Mouse (Mus musculus) hindbrain, embryonic 11.5 days (tissue): ENCODE results near the gene Dnajc17. TPM values are rescaled to one million over a fixed set of nuclear protein-coding genes. Genes with fewer than 3 reads are reported as not detected.

Source experiments
- ATAC-seq: fragments of 200-750 bp; cut with Nextera tagmentation; 2 replicates; pipeline ENCODE4 v1.8.0; 2017; ENCODE audit warnings: mild to moderate bottlenecking, moderate TSS enrichment, moderate library complexity; ENCODE audit not compliant: low FRiP score
- DNase-seq: peaks from one replicate; pipeline ENCODE4 v3.0.0-alpha.2; 2015; ENCODE audit warnings: low spot score
- H3K27ac ChIP-seq: fragments of 300-500 bp; sonication (generic); 2 replicates; pipeline ENCODE4 v1.5.1; 2014; ENCODE audit warnings: mild to moderate bottlenecking, low read depth, low read length
- H3K27me3 ChIP-seq: fragments of 300-500 bp; sonication (generic); 2 replicates; pipeline ENCODE4 v1.6.1; 2014; ENCODE audit warnings: mild to moderate bottlenecking, low read length, moderate library complexity, mixed read lengths; ENCODE audit not compliant: control insufficient read depth, insufficient read depth
- H3K36me3 ChIP-seq: fragments of 300-500 bp; sonication (generic); 2 replicates; pipeline ENCODE4 v1.6.1; 2014; ENCODE audit warnings: mild to moderate bottlenecking, low read length, moderate library complexity, mixed read lengths; ENCODE audit not compliant: control insufficient read depth, insufficient read depth
- H3K4me1 ChIP-seq: fragments of 300-500 bp; sonication (generic); replicated peaks from 2 replicates; pipeline ENCODE4 v1.6.1; 2014; ENCODE audit warnings: low read length, mixed read lengths; ENCODE audit not compliant: control insufficient read depth, insufficient read depth
- H3K4me2 ChIP-seq: fragments of 300-500 bp; sonication (generic); replicated peaks from 2 replicates; pipeline ENCODE4 v1.6.1; 2014; ENCODE audit warnings: mild to moderate bottlenecking, low read depth, low read length
- H3K4me3 ChIP-seq: fragments of 300-500 bp; sonication (generic); 2 replicates; pipeline ENCODE4 v1.5.1; 2014; ENCODE audit warnings: low read depth, low read length
- H3K9ac ChIP-seq: fragments of 300-500 bp; sonication (generic); 2 replicates; pipeline ENCODE4 v1.6.1; 2014; ENCODE audit warnings: low read depth, low read length
- H3K9me3 ChIP-seq: fragments of 300-500 bp; sonication (generic); 2 replicates; pipeline ENCODE4 v1.6.1; 2016; ENCODE audit warnings: low read length; ENCODE audit not compliant: control insufficient read depth
- WGBS: fragments of 180-500 bp; shearing (Covaris S2); extraction: QIAGEN DNeasy Blood & Tissue Kit; methylation state at CpG from one replicate; pipeline ENCODE4 v1.1.7; 2014; 5-methylcytosine and 5-hydroxymethylcytosine counted together
- polyA plus RNA-seq: library from polyadenylated mRNA; unstranded; fragments of >200 nt; fragmentation: Nextera tagmentation; extraction: Ambion mirVana; gene quantifications from 2 replicates; pipeline ENCODE4 v1.2.1, GENCODE M21; 2014

Dnajc17 gene
- polyA plus RNA-seq, 1 experiment from 2014 or later: 22.2 TPM

DNA sequence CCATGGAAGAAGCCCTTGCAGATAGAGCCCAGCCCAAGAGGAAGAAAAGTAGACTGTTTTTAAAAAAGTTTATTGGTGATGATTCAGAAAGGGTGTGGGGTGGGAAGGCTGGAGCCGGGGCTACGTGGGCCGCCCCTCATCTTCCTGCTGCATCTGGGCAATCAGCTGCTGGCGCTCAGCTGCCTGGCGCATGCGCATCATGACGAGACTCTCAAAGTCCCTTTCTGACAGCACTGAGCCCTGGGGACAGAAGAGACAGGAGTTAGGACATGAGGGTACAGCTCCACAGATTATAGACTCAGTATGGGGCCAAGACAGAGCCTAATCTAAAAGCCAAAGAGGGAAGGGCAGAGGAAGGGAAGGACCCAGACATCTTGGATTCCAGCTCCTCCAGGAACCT lies 36.1 kb downstream of the Dnajc17 start:
- Histone ChIP-seq H3K9ac (peak overlapping the region; percentile 23; the same call in 1 of the 2 replicates), H3K9me3 (no peaks in the 10 kb centered on the region), H3K27me3 (peaks cover 8% of the 10 kb centered on the region), H3K4me2 (no peak overlapping the region), H3K27ac (no peak overlapping the region), H3K36me3 (no peaks in the 10 kb centered on the region), H3K4me3 (no peak overlapping the region), H3K4me1 (peaks cover 10% of the 10 kb centered on the region)
- no peak for DNase-seq
- ATAC-seq: no peak
- 91% methylated on average over 7 of the region's 7 CpGs for WGBS

DNA sequence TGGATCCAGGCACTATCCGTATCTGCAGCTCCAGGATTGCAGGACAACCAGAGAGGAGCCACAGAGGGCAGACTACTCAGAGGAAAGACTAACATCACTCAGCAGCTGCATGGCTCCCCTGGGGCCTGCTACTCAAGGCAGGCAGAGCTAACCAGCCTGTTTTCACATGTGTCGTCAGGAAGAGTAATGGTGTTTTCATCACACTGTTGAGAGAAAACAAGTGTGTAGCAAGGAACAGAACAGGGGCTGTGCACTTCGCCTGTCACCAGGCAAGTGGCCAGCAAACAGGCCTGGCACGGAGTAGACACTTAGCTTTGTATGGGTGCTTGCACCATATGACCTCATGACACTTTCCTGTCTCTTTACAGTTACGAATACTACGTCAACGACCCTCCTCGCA lies 37.0 kb downstream of the Dnajc17 start:
- peaks cover 13% of the 10 kb centered on the region for H3K4me1 ChIP-seq
- no peak overlapping the region for H3K9ac ChIP-seq
- H3K4me2 ChIP-seq: no peak overlapping the region
- H3K4me3 ChIP-seq: no peak overlapping the region
- 64% methylated on average over 8 of the region's 8 CpGs for WGBS
- H3K27me3 ChIP-seq: peaks cover 16% of the 10 kb centered on the region
- H3K27ac ChIP-seq: no peak overlapping the region
- H3K9me3 ChIP-seq: no peaks in the 10 kb centered on the region
- ATAC-seq (no peak), DNase-seq (peak; percentile 33)
- no peaks in the 10 kb centered on the region for H3K36me3 ChIP-seq

DNA sequence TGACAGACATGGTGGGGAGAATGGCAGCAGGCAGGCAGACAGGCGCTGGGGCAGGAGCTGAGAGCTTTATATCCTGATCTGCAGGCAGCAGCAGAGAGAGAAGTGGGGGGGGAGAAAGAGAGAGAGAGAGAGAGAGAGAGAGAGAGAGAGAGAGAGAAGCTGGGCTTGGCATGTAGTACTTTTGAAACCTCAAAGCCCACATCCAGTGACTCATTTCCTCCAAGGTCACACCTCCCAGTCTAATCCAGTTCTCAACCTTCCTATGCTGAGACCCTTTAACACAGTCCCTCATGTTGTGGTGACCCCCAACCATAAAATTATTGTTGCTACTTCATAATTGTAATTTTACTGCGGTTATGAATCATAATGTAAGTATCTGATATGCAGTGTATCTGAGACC lies 38.3 kb downstream of the Dnajc17 start:
- no peaks in the 10 kb centered on the region for H3K9me3 ChIP-seq
- H3K36me3 ChIP-seq: no peaks in the 10 kb centered on the region
- 81% methylated on average over 2 of the region's 2 CpGs for WGBS
- no peak overlapping the region for H3K27ac ChIP-seq
- H3K4me3 ChIP-seq: no peak overlapping the region
- ATAC-seq: no peak
- H3K27me3 ChIP-seq: peaks cover 17% of the 10 kb centered on the region
- no peak overlapping the region for H3K9ac ChIP-seq
- peaks cover 13% of the 10 kb centered on the region for H3K4me1 ChIP-seq
- H3K4me2 ChIP-seq: no peak overlapping the region
- DNase-seq: no peak

DNA sequence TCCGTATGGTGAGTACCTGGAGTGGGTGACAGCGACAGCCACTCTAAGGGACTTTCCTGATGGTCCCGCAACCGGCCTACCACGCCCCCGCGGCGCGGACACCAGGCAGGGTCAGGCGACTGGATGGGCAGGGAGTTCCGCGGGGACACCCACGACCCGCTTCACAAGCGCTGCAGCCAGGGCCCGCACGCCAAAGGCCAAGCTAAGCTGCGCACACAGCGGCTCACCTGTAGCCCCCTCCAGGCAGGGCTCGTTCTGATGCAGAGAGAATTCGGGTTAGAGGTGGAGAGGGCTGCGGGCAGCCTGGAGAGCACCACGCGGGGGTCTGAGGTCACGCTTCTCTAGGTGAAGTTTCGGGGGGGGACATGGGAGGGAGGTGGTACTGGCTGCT lies 40.7 kb downstream of the Dnajc17 start:
- peaks cover 19% of the 10 kb centered on the region for H3K27me3 ChIP-seq
- no peaks in the 10 kb centered on the region for H3K9me3 ChIP-seq
- H3K4me1 ChIP-seq: peaks cover 8% of the 10 kb centered on the region
- peak overlapping the region; percentile 53; the same call in 1 of the 2 replicates for H3K9ac ChIP-seq
- peak overlapping the region; percentile 86 for H3K4me2 ChIP-seq
- H3K36me3 ChIP-seq: no peaks in the 10 kb centered on the region
- no peak for DNase-seq
- peak overlapping the region; percentile 46 for H3K4me3 ChIP-seq
- peak; percentile 28 for ATAC-seq
- no peak overlapping the region for H3K27ac ChIP-seq
- WGBS: 2% methylated on average over 24 of the region's 26 CpGs

DNA sequence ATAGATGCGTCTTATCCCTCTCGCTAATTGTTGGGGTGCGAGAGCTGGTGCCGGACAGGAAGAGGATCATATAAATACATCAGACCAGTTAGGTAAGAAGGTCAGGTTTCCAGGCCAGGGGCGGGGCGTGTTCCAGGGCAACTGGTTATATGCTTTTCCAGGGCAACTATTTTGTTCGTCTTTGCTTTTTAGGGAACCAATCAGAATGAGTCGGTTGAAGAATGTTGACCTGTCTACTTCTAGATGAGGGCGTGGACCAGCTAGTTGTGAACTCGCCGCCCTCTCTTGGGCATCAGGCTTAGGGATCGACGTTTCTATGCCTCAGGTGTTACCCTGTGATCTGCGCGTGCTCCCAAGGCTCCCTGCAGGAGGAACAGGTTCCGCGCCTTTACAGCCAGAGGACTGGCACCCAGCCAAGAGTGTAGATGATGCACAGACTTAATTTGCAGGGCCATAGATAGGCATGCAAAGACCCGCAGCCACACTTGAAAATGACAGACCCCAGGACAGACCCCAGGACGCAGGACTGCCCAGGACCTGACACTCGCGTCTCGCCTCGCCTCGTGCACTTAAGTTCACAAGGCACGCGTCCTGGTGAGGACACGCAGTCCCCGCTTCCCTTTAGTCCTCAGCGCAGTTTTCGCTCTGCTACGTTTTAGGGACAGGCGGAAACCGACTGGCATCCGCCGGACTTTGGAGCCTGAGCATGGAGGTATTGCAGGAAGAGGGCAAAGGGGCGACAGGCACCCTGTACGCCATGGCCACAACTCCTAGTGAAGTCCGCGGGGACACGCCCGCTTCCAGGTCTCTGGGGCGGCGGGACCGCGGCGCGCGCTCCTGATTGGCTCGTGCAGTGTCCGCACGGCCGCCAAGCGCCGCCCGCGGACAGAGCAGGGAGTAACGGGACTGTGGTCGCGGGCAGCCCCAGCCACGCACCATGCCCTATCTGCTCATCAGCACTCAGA lies 41.4 kb downstream of the Dnajc17 start, which contains the start of gene Gchfr:
TSS of gene Gchfr (plus strand) at position 873 of the 965 bp plus-strand sequence.
- Histone ChIP-seq H3K9me3 (no peaks in the 10 kb centered on the region), H3K4me3 (peak within 1 kb of the TSS; percentile 46), H3K4me2 (peak within 1 kb of the TSS; percentile 86), H3K27ac (no peak within 1 kb of the TSS), H3K4me1 (peaks cover 8% of the 10 kb centered on the region), H3K27me3 (peaks cover 19% of the 10 kb centered on the region), H3K36me3 (no peaks in the 10 kb centered on the region), H3K9ac (peak within 1 kb of the TSS; percentile 53; the same call in 1 of the 2 replicates)
- WGBS: under 1% methylated on average over 60 of the region's 60 CpGs
- DNase-seq: peak; percentile 77
- ATAC-seq: peak; percentile 84

DNA sequence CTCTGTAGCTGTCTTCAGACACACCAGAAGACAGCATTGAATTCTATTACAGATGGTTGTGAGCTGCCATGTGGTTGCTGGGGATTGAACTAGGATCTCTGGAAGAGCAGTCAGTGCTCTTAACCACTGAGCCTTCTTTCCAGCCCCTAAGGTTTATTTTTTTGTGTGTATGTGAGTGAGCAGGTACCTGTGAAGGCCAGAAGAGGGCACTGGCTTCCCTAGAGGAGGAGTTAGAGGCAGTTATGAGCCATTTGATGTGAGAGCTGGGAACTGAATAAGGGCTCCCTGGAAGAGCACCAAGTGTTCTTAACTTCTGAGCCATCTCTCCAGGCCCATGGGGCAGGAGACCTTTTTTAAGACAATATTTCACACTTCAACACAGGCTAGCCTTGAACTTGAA lies 43.2 kb downstream of the Dnajc17 start:
- H3K27me3 ChIP-seq: peaks cover 19% of the 10 kb centered on the region

DNA sequence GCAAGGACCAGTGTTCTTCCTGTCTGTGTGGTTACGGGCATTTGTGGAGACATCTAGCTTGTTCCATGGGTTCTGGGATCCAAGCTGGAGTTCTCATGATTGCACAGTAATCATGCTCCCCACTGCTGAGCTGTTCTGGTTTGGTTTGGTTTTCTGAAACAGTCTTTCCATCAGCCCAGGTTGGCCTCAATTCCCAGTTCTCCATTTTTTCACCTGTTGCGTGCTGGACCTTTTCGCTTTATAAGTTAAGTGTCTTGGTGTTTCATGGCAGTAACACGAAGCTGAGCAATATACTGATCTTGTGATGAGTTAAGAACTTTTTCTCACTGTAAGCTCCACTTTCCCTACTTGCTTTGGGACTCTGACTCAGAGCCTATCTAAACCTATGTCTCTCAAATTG lies 44.6 kb downstream of the Dnajc17 start:
- H3K27me3 ChIP-seq: peaks cover 19% of the 10 kb centered on the region
- no peak for ATAC-seq
- H3K27ac ChIP-seq: no peak overlapping the region

More for the DNA sequence above, 43.2 kb downstream of the Dnajc17 start:
- H3K27ac ChIP-seq: no peak overlapping the region
- H3K4me3 ChIP-seq: no peak overlapping the region
- H3K4me2 ChIP-seq: no peak overlapping the region
- ATAC-seq (no peak), DNase-seq (no peak)
- no peaks in the 10 kb centered on the region for H3K9me3 ChIP-seq
- peaks cover 8% of the 10 kb centered on the region for H3K4me1 ChIP-seq
- no peak overlapping the region for H3K9ac ChIP-seq
- no peaks in the 10 kb centered on the region for H3K36me3 ChIP-seq

DNA sequence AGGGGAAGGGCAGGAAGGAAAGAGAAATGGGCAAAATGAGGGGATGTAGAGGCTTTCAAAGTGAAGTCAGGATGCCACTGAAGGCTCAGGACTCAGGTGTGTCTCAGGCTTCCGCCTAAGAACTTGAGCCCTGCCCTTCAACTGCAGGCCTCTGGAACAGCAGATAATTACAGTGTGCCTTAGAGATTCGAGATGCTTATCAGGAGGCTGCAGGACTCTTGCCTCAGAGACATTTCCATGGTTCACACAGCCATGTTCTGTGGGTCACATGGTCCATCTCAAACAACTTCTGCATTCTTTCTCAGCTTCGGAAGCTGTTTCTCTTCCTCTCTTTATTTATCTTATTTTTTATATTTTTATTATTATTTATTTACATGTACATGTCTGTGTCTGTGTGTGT lies 45.5 kb downstream of the Dnajc17 start:
- Histone ChIP-seq H3K4me2 (no peak overlapping the region), H3K27me3 (peaks cover 18% of the 10 kb centered on the region), H3K4me1 (peaks cover 8% of the 10 kb centered on the region), H3K9ac (no peak overlapping the region), H3K4me3 (no peak overlapping the region), H3K27ac (no peak overlapping the region), H3K36me3 (no peaks in the 10 kb centered on the region), H3K9me3 (no peaks in the 10 kb centered on the region)
- DNase-seq: no peak
- 56% methylated on average over 3 of the region's 3 CpGs for WGBS
- no peak for ATAC-seq

More for the DNA sequence above, 44.6 kb downstream of the Dnajc17 start:
- no peak overlapping the region for H3K4me2 ChIP-seq
- H3K4me1 ChIP-seq: peaks cover 8% of the 10 kb centered on the region
- 89% methylated on average over 4 of the region's 4 CpGs for WGBS
- no peaks in the 10 kb centered on the region for H3K36me3 ChIP-seq
- no peak overlapping the region for H3K9ac ChIP-seq
- no peak overlapping the region for H3K4me3 ChIP-seq
- H3K9me3 ChIP-seq: no peaks in the 10 kb centered on the region
- DNase-seq: no peak

DNA sequence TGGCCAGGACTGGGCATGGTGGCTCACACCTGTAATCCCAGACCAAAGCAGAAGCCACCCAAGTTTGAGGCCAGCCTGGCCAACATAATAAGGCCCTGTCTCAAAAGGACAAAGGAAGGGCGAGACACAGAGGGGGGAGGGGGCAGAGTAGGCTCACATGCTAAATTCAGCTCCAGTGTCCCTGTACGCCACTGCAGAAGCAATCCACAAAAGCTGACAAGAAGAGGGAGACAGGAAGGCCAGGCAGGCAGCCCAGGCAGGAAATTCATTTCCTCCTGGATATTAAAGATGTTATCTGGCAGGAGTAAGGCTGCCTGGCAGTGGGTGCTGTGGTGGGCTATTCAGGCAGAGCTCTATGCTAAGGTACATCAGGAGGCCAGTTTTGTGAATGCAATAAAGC lies 47.3 kb downstream of the Dnajc17 start:
- Histone ChIP-seq H3K36me3 (no peaks in the 10 kb centered on the region), H3K27ac (no peak overlapping the region), H3K27me3 (peaks cover 2% of the 10 kb centered on the region; the same call in 1 of the 2 replicates), H3K4me3 (no peak overlapping the region), H3K4me2 (no peak overlapping the region), H3K9ac (no peak overlapping the region), H3K4me1 (no peaks in the 10 kb centered on the region), H3K9me3 (no peaks in the 10 kb centered on the region)
- no peak for ATAC-seq
- DNase-seq: no peak
- 28% methylated on average over 2 of the region's 2 CpGs for WGBS
